Mouse (Mus musculus): ENCODE data around the gene Cbfa2t2.

Cbfa2t2 gene

DNA sequence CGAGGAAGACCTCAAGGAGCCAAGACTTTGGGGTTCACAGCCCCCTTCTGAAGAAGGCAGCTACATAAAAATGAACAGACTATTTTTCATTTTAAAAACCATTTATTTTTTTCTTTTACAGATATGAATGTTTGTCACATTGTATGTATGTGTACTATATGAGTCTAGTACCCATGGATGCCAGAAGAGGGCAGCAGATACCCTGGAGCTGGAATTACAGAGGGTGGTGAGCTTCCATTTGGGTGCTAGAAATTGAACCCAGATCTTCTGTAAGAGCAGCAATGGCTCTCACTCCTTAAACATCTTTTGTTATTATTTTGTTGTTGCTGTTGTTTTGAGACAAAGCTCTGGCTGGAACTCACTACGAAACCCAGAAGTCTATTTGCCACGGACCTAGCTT lies 10.8 kb upstream of the Cbfa2t2 start:
- DNase-seq (ENCODE audit: low spot score in 2 of 2): no peak

GRCm38 (mm10) chr2:154426188-154426904 lies 9.9 kb upstream of the Cbfa2t2 start:
- no peak for DNase-seq (ENCODE audit: low spot score in 2 of 2)

DNA sequence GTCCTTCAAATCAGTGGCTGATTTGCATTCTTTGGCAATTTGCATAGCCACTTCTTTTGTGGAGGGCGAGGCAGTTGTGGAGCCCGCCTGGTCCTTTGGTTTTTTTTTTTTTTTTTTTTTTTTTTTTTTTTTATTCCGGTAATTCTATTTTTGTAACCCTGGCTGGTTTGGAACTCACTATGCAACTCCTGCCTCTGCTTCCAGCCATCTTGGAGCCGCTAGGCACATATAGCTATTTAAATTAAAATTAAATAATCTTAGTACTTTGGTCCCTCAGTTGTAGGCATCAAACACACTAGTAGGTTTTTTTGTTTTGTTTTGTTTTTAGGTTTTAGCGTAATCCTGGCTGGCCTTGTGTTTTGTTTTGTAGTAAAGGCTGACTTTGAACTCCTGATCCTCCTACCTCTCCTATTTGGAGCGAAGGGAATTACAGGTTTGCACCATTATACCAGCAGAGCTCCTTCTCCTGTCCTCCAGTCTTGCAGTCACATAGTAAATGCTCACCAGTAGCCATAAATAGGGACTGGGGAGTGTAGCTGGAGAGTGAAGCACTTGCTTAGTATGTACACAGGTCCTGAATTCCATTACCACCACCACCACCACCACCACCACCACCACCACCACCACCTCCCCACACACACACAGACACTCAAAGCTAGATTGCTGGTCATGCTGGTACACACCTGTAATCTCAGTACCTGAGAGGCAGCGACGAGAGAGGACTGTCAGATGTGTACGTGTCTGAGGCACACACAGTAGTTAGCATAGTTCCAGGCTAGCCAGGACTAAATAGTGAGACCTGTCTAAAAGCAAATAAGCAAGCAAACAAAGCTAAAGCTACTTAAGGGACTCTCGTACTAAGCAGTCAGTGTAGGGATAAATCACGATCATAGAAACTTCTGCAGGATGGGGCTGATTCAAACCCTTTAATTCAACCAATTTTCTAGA lies 9.1 kb upstream of the Cbfa2t2 start:
- no peak for DNase-seq (ENCODE audit: low spot score in 2 of 2)

DNA sequence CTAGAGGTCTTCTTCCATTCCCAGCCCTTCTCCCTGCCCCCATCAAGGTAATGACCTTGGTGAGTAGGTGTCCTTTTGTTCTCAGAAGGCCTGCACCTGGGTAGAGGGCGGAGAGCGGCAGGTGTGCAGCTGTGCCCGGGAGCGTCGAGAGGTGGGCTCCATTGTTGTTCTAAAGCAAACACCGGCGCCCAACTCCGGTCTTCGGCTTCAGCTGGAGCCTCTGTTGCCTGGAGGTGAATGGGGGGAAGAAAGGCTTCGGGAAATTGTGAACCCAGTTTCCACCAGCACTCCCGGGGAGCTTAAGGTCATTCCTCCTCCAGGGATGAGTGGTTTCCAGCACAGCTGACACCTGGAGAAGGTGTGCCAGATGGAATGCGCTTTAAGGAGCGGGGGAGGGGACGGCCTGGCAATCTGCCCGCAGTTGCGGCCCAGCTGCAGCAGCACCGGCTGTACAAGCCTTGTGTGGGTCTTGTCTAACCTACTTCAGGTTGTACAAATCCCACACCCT lies 8.4 kb upstream of the Cbfa2t2 start:
- no peak for DNase-seq (ENCODE audit: low spot score in 2 of 2)

DNA sequence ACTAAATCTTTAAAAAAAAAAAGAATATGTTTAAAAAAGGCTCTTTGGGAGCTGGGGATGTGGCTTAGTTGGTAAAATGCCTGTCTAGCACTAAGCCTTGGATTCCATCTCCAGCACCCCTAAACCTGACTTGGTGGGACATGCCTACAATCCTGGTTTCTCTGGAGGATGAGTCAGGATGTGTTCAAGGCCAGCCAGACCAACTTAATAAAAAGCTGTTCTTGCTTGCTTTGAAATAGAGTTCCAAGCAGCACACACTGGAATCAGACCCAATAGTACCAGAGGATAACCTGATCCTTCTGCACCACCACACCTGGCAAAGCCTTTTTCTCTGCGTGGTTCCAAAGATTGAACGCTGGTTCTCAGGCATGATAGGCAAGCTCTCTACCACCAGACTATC lies 5.7 kb upstream of the Cbfa2t2 start:
- DNase-seq (ENCODE audit: low spot score in 2 of 2): no peak

DNA sequence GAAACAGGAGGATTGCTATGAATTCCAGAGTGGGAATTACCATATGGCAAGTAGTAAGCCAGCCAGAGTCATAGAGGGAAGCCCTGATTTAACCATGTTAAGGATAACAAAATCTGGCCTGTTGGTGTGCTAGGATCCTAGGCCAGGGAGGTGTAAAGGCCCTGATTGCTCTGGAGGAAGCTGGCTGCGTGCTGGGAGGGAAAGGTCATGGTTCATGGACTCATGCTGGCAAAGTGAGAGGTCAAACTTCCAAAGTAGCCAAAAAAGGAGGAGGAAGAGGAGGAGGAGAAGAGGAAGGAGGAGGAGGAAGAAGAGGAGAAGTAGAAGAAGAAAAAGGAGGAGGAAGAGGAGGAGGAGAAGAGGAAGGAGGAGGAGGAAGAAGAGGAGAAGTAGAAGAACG lies 3.6 kb upstream of the Cbfa2t2 start:
- DNase-seq (ENCODE audit: low spot score in 2 of 2): no peak

GRCm38 (mm10) chr2:154433391-154433790 lies 2.9 kb upstream of the Cbfa2t2 start:
- DNase-seq (ENCODE audit: low spot score in 2 of 2): no peak

GRCm38 (mm10) chr2:154434690-154435089 lies 1.6 kb upstream of the Cbfa2t2 start:
- no peak for DNase-seq (ENCODE audit: low spot score in 2 of 2)

DNA sequence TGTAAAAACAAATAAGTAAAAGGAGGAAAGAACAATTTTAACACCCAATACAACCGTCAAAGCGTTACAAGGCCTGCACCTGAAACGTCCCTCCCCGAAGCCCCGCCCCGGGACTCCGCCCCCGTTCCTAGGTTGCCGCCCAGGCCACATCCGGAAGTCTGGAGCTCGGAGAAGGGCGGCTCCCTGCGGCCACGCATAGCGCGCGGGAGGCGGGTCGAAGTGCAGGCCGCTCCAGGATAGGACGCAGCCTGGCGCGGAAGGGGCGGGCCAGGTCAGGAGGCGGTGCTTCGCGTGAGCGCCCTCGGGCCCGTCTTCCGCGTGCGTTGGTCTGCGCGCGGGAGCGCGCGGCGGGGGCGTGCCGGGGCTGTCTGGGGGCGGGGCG lies 214 bp upstream of the Cbfa2t2 start:
- DNase-seq (ENCODE audit: low spot score in 2 of 2): peak; percentile 95 to 96

- no peak for DNase-seq (ENCODE audit: low spot score in 2 of 2)
Observed at GRCm38 (mm10) chr2:154437191-154437527, 878 bp downstream of the Cbfa2t2 start.

- no peak for DNase-seq (ENCODE audit: low spot score in 2 of 2)
Observed at GRCm38 (mm10) chr2:154440453-154440852, 4.2 kb downstream of the Cbfa2t2 start.

DNA sequence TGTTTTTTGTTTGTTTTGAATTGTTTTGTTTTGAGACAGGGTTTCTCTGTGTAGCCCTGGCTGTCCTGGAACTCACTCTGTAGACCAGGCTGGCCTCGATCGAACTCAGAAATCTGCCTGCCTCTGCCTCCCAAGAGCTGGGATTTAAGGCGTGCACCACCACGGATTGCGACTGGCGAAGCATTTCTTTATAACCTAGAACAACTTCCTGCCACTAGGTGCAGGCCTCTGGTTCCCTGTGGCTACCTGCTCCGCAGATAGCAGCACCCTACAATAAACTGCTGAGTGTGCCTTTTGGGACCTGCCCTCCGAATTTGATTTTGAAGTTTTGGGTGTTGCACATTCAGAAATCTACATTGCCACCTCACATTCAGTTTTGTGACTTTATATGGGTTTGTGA lies 11.5 kb downstream of the Cbfa2t2 start:
- DNase-seq (ENCODE audit: low spot score in 2 of 2): no peak

GRCm38 (mm10) chr2:154448633-154449032 lies 12.4 kb downstream of the Cbfa2t2 start:
- DNase-seq (ENCODE audit: low spot score in 2 of 2): no peak

DNA sequence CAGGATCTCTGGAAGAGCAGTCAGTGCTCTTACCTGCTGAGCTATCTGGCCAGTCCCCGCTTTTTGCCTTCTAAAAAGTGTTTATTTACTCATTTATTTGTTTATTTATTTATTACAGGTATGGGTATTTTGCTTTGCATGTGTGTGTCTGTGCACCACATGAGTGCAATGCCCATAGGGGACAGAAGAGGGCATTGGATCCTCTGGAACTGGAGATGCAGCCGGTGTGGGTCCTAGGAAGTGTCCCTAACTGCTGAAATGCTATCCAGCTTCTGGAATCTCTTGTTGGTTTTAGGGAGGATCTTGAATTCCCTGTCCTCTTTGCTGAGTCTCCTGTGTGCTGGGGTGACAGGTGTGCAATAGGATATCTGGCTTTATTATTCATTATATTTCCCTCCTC lies 16.7 kb downstream of the Cbfa2t2 start:
- no peak for DNase-seq (ENCODE audit: low spot score in 2 of 2)

DNA sequence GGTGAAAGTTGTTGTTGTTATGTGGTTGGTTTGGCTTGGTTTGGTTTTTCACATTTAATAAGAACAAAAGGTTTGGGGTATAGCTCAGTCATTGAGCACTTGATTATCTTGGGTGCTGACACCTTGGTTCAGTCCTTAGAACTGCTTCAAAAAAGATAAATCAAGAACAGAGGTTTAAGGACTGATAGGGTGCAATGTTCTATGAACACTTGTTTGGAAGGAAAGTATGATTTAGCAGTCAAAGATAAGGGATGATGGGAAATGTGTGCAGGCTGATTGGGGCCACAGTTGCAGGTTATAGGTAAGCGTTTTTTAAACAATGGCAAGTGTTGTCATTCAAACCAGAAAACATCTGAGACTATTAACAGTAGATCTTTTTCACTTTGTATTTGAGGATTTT lies 17.8 kb downstream of the Cbfa2t2 start:
- DNase-seq (ENCODE audit: low spot score in 2 of 2): no peak

GRCm38 (mm10) chr2:154454605-154455004 lies 18.3 kb downstream of the Cbfa2t2 start:
- DNase-seq (ENCODE audit: low spot score in 2 of 2): no peak

DNA sequence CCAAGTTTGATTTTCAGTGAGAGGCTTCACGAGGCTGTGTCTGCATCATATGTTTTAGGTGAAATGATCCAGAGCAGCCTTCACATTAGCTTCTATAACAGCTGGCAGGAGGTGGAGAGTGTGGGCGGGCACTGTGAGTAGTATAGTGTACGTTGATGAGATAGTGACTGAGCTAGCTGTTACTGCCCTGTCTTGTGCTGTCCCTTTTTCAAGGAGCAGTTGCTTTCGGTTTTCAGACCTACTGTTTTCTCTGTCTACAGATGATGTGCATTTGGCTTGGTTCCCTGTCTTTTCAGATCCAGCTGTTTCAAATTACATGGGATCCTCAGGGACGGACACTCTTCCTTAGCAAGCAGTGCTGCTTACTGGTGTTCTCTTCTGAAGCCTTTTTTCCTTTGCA lies 19.5 kb downstream of the Cbfa2t2 start:
- no peak for DNase-seq (ENCODE audit: low spot score in 2 of 2)

DNA sequence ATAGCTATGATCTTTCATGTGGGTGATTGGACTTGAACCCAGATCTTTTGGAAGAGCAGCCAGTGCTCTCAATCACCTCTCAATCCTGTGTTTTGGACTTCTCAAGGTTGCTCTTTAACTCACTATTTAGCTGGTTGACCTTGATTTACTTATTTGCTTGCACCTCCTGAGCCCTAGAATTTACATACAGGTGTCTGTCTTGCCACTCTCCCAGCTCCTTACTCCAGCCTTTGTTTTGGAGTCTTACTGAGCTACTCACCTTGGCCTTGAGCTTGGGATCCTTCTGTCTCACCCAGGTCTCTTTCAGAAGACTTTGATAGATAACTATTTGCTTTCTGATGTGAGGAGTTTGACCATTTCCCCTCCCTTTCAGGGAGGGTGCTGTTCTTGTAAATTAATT lies 20.3 kb downstream of the Cbfa2t2 start:
- no peak for DNase-seq (ENCODE audit: low spot score in 2 of 2)

GRCm38 (mm10) chr2:154459262-154459661 lies 23.0 kb downstream of the Cbfa2t2 start:
- DNase-seq (ENCODE audit: low spot score in 2 of 2): no peak

DNA sequence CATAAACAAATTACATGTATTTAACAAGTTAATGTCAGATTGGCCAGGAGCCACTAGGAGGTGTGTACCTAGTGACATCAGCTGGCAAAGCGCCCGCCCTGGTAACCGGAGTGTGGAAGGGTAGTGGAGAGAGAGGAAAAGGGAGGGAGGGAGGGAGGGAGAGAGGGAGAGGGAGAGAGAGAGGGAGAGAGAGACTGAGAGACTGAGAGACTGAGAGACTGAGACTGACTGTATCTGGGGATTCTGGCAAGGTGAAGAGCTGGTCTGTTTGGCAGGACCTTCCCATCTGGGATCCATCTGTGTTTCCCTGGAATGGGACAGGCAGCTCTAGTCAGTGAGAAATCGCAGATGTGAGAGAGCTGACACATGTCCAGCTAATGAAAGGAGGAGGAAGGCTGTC lies 23.6 kb downstream of the Cbfa2t2 start:
- peak in 1 of 2 experiments; percentile 18 for DNase-seq (ENCODE audit: low spot score in 2 of 2)

DNA sequence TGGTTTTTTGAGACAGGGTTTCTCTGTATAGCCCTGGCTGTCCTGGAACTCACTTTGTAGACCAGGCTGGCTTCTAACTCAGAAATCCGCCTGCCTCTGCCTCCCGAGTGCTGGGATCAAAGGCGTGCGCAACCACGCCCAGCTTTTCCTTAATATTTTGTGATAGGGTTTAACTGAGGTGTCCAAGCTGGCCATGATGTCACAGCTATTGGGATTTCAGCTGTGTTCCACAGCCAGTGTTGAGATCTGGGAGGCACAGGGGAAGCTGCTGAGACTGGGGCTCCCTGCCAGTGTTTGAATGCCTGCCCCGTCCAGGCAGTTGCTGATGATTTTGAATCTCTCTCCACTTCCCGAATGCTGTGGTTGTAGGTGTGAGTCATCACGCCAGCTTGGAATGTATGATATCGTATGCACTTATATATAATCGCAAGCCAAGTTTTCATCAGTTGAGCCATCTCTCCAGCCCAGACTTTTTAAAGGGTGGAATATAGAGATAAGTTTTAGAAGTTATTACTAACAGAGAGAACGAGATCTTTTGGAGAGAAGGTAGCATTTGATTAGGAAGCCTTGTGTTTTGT lies 27.4 kb downstream of the Cbfa2t2 start:
- no peak for DNase-seq (ENCODE audit: low spot score in 2 of 2)

GRCm38 (mm10) chr2:154465914-154466335 lies 29.6 kb downstream of the Cbfa2t2 start:
- DNase-seq (ENCODE audit: low spot score in 2 of 2): no peak

- no peak for DNase-seq (ENCODE audit: low spot score in 2 of 2)
Observed at GRCm38 (mm10) chr2:154467139-154467538, 30.9 kb downstream of the Cbfa2t2 start.

All from frontal cortex, postnatal 14 days (tissue).